Mouse (Mus musculus): ENCODE results near the gene Ear10. TPM values are rescaled to one million over a fixed set of nuclear protein-coding genes. Genes with fewer than 3 reads are reported as not detected.
"Not testable (repeated sequence)": the region's sequence is repeated elsewhere in the genome, so short reads cannot be mapped to it uniquely, and the experiment has no call there.

The Ear10 gene
- polyA plus RNA-seq, 1 experiment from 2014 or later: not detected

GRCm38 (mm10) chr14:43879966-43880545, 43.3 kb downstream of the Ear10 start:
- not testable (repeated sequence) for H3K9me3 ChIP-seq (replicated peaks); DNase-seq (ENCODE audit: low spot score); H3K4me1 ChIP-seq; H3K27ac ChIP-seq; H3K4me3 ChIP-seq; H3K27me3 ChIP-seq (ENCODE audit: low read depth, poor library complexity, severe bottlenecking); H3K36me3 ChIP-seq
- 94% methylated on average over 5 of the region's 5 CpGs for WGBS

- H3K36me3 ChIP-seq; H3K27ac ChIP-seq; H3K9me3 ChIP-seq (replicated peaks); H3K27me3 ChIP-seq (ENCODE audit: low read depth, poor library complexity, severe bottlenecking); H3K4me3 ChIP-seq; DNase-seq (ENCODE audit: low spot score); H3K4me1 ChIP-seq: not testable (repeated sequence)
- WGBS: 48% methylated on average over 1 of the region's 2 CpGs
Measured at GRCm38 (mm10) chr14:43877789-43878188, 45.6 kb downstream of the Ear10 start.

- H3K4me3 ChIP-seq; H3K4me1 ChIP-seq; H3K27ac ChIP-seq; H3K27me3 ChIP-seq (ENCODE audit: low read depth, poor library complexity, severe bottlenecking); H3K36me3 ChIP-seq; H3K9me3 ChIP-seq (replicated peaks); DNase-seq (ENCODE audit: low spot score): not testable (repeated sequence)
- 79% methylated on average over 3 of the region's 3 CpGs for WGBS
Measured at GRCm38 (mm10) chr14:43875417-43875816, 47.9 kb downstream of the Ear10 start, which contains the start of gene Ear1. Gene Ear1 (minus strand): TSS chr14:43875517.

- H3K27me3 ChIP-seq (ENCODE audit: low read depth, poor library complexity, severe bottlenecking); H3K4me3 ChIP-seq; H3K4me1 ChIP-seq; DNase-seq (ENCODE audit: low spot score); H3K27ac ChIP-seq; H3K36me3 ChIP-seq; H3K9me3 ChIP-seq (replicated peaks): not testable (repeated sequence)
- 94% methylated on average over 3 of the region's 3 CpGs for WGBS
Measured at GRCm38 (mm10) chr14:43874862-43875261, 48.5 kb downstream of the Ear10 start.

Other genes starting within 250 kb of the Ear10 start
- gene Gm8165, start 246.4 kb downstream of the Ear10 start, polyA plus RNA-seq (2016; fragmentation: Nextera tagmentation; extraction: Ambion mirVana): not detected in 2 replicates
- gene Gm7324, start 225.7 kb downstream of the Ear10 start, polyA plus RNA-seq (2016; fragmentation: Nextera tagmentation; extraction: Ambion mirVana): 1.5 and 1.7 TPM in 2 replicates
- not detected in 2 replicates for gene Gm16506, start 196.1 kb downstream of the Ear10 start, polyA plus RNA-seq (2016; fragmentation: Nextera tagmentation; extraction: Ambion mirVana)
- not detected in 2 replicates for gene Gm6526, start 175.7 kb downstream of the Ear10 start, polyA plus RNA-seq (2016; fragmentation: Nextera tagmentation; extraction: Ambion mirVana)
- gene Gm8180, start 138.8 kb downstream of the Ear10 start, polyA plus RNA-seq (2016; fragmentation: Nextera tagmentation; extraction: Ambion mirVana): not detected in 2 replicates
- not detected in 2 replicates for gene Ear1, start 48.0 kb downstream of the Ear10 start, polyA plus RNA-seq (2016; fragmentation: Nextera tagmentation; extraction: Ambion mirVana)
- gene Gm8113, start 1.8 kb upstream of the Ear10 start, polyA plus RNA-seq (2016; fragmentation: Nextera tagmentation; extraction: Ambion mirVana): 10.9 and 13.5 TPM in 2 replicates
- not detected in 2 replicates for gene Ang5, start 33.5 kb upstream of the Ear10 start, polyA plus RNA-seq (2016; fragmentation: Nextera tagmentation; extraction: Ambion mirVana)
- gene Ang6, start 78.7 kb upstream of the Ear10 start, polyA plus RNA-seq (2016; fragmentation: Nextera tagmentation; extraction: Ambion mirVana): not detected in 2 replicates
- gene Ear2, start 179.1 kb upstream of the Ear10 start, polyA plus RNA-seq (2016; fragmentation: Nextera tagmentation; extraction: Ambion mirVana): not detected in 2 replicates
- not detected in 2 replicates for gene Gm3327, start 200.3 kb upstream of the Ear10 start, polyA plus RNA-seq (2016; fragmentation: Nextera tagmentation; extraction: Ambion mirVana)